Mouse (Mus musculus) midbrain, embryonic 11.5 days (tissue): ENCODE results near the gene Rab35. TPM values are rescaled to one million over a fixed set of nuclear protein-coding genes. Genes with fewer than 3 reads are reported as not detected.

Source experiments
- ATAC-seq: fragments of 200-750 bp; cut with Nextera tagmentation; 2 replicates; pipeline ENCODE4 v1.8.0; 2017; ENCODE audit warnings: moderate TSS enrichment, moderate library complexity; ENCODE audit not compliant: low FRiP score
- DNase-seq: peaks from one replicate; pipeline ENCODE4 v3.0.0; 2015; ENCODE audit warnings: low spot score; ENCODE audit errors: missing footprints
- H3K27ac ChIP-seq: fragments of 300-500 bp; sonication (generic); 2 replicates; pipeline ENCODE4 v1.5.1; 2014; ENCODE audit warnings: low read depth, low read length
- H3K27me3 ChIP-seq: fragments of 300-500 bp; sonication (generic); 2 replicates; pipeline ENCODE4 v1.6.1; 2014; ENCODE audit warnings: mild to moderate bottlenecking, low read length, moderate library complexity, mixed read lengths; ENCODE audit not compliant: control insufficient read depth, insufficient read depth
- H3K36me3 ChIP-seq: fragments of 300-500 bp; sonication (generic); 2 replicates; pipeline ENCODE4 v1.6.1; 2014; ENCODE audit warnings: mild to moderate bottlenecking, low read length, moderate library complexity, mixed read lengths; ENCODE audit not compliant: control insufficient read depth, insufficient read depth
- H3K4me1 ChIP-seq: fragments of 300-500 bp; sonication (generic); 2 replicates; pipeline ENCODE4 v1.6.1; 2014; ENCODE audit warnings: low read length; ENCODE audit not compliant: control insufficient read depth, insufficient read depth
- H3K4me2 ChIP-seq: fragments of 300-500 bp; sonication (generic); 2 replicates; pipeline ENCODE4 v1.6.1; 2014; ENCODE audit warnings: mild to moderate bottlenecking, moderate library complexity
- H3K4me3 ChIP-seq: fragments of 300-500 bp; sonication (generic); 2 replicates; pipeline ENCODE4 v1.5.1; 2014; ENCODE audit warnings: low read depth, low read length
- H3K9ac ChIP-seq: fragments of 300-500 bp; sonication (generic); 2 replicates; pipeline ENCODE4 v1.6.1; 2014; ENCODE audit warnings: low read length
- H3K9me3 ChIP-seq: fragments of 300-500 bp; sonication (generic); 2 replicates; pipeline ENCODE4 v1.6.1; 2016; ENCODE audit warnings: low read length; ENCODE audit not compliant: control insufficient read depth
- WGBS: fragments of 180-500 bp; shearing (Covaris S2); extraction: QIAGEN DNeasy Blood & Tissue Kit; methylation state at CpG from one replicate; pipeline ENCODE4 v1.1.7; 2014; 5-methylcytosine and 5-hydroxymethylcytosine counted together
- polyA plus RNA-seq: library from polyadenylated mRNA; unstranded; fragments of >200 nt; fragmentation: Nextera tagmentation; extraction: Ambion mirVana; gene quantifications from 2 replicates; pipeline ENCODE4 v1.2.1, GENCODE M21; 2014

Gene Rab35
- 19.4 and 19.6 TPM in 2 replicates for polyA plus RNA-seq

- DNase-seq, result peak; percentile 100
- Histone ChIP-seq H3K4me3 (peak within 1 kb of the TSS; percentile 97), H3K9me3 (no peaks in the 10 kb centered on the region), H3K27me3 (no peaks in the 10 kb centered on the region), H3K27ac (peak within 1 kb of the TSS; percentile 74), H3K4me1 (peaks cover 18% of the 10 kb centered on the region), H3K36me3 (no peaks in the 10 kb centered on the region), H3K9ac (peak within 1 kb of the TSS; percentile 89), H3K4me2 (peak within 1 kb of the TSS; percentile 87)
- WGBS, result under 1% methylated on average over 85 of the region's 125 CpGs
- ATAC-seq, result peak; percentile 90
These were observed at the start of gene Rab35 for GRCm38 (mm10) chr5:115631505-115632357. Gene Rab35 (plus strand): TSS chr5:115631908.

GRCm38 (mm10) chr5:115585616-115586015, 46.1 kb upstream of the Rab35 start:
- WGBS, result 90% methylated on average over 12 of the region's 12 CpGs
- H3K27ac ChIP-seq, result no peak overlapping the region

GRCm38 (mm10) chr5:115586166-115586565, 45.5 kb upstream of the Rab35 start:
- ATAC-seq, result no peak
- Histone ChIP-seq H3K27ac (no peak overlapping the region), H3K4me3 (no peak overlapping the region), H3K27me3 (no peaks in the 10 kb centered on the region), H3K4me2 (no peak overlapping the region), H3K4me1 (no peaks in the 10 kb centered on the region), H3K9me3 (peaks cover 5% of the 10 kb centered on the region; the same call in 1 of the 2 replicates), H3K36me3 (peaks cover 47% of the 10 kb centered on the region), H3K9ac (no peak overlapping the region)
- WGBS, result 89% methylated on average over 15 of the region's 15 CpGs
- DNase-seq, result no peak

More at GRCm38 (mm10) chr5:115585616-115586015, 46.1 kb upstream of the Rab35 start:
- no peaks in the 10 kb centered on the region for H3K4me1 ChIP-seq
- no peaks in the 10 kb centered on the region for H3K27me3 ChIP-seq
- no peak overlapping the region for H3K4me3 ChIP-seq
- peaks cover 51% of the 10 kb centered on the region for H3K36me3 ChIP-seq
- DNase-seq, result no peak
- no peak overlapping the region for H3K4me2 ChIP-seq
- no peak for ATAC-seq
- H3K9ac ChIP-seq, result no peak overlapping the region
- H3K9me3 ChIP-seq, result peaks cover 5% of the 10 kb centered on the region; the same call in 1 of the 2 replicates

- no peak overlapping the region for H3K4me2 ChIP-seq
- ATAC-seq (no peak), DNase-seq (no peak)
- no peak overlapping the region for H3K4me3 ChIP-seq
- 98% methylated on average over 2 of the region's 2 CpGs for WGBS
- H3K27me3 ChIP-seq, result no peaks in the 10 kb centered on the region
- H3K9me3 ChIP-seq, result peaks cover 5% of the 10 kb centered on the region; the same call in 1 of the 2 replicates
- H3K36me3 ChIP-seq, result peaks cover 44% of the 10 kb centered on the region
- H3K4me1 ChIP-seq, result no peaks in the 10 kb centered on the region
- H3K9ac ChIP-seq, result no peak overlapping the region
- no peak overlapping the region for H3K27ac ChIP-seq
These were observed 44.9 kb upstream of the Rab35 start for GRCm38 (mm10) chr5:115586780-115587179.

GRCm38 (mm10) chr5:115591028-115591427, 40.7 kb upstream of the Rab35 start:
- Histone ChIP-seq H3K9me3 (no peaks in the 10 kb centered on the region), H3K36me3 (peaks cover 43% of the 10 kb centered on the region), H3K4me3 (no peak overlapping the region), H3K27me3 (no peaks in the 10 kb centered on the region), H3K4me1 (no peaks in the 10 kb centered on the region), H3K27ac (no peak overlapping the region), H3K9ac (no peak overlapping the region), H3K4me2 (no peak overlapping the region)
- DNase-seq (no peak), ATAC-seq (no peak)
- 88% methylated on average over 11 of the region's 11 CpGs for WGBS

- Histone ChIP-seq H3K9me3 (no peaks in the 10 kb centered on the region), H3K9ac (no peak overlapping the region), H3K4me1 (no peaks in the 10 kb centered on the region), H3K27ac (no peak overlapping the region), H3K27me3 (no peaks in the 10 kb centered on the region), H3K4me2 (no peak overlapping the region), H3K4me3 (no peak overlapping the region), H3K36me3 (peaks cover 44% of the 10 kb centered on the region)
- DNase-seq, result no peak
- ATAC-seq, result no peak
- WGBS, result 94% methylated on average over 2 of the region's 2 CpGs
These were observed 40.2 kb upstream of the Rab35 start for GRCm38 (mm10) chr5:115591506-115591905.

- Histone ChIP-seq H3K4me2 (no peak overlapping the region), H3K36me3 (peaks cover 42% of the 10 kb centered on the region), H3K9me3 (no peaks in the 10 kb centered on the region), H3K4me1 (no peaks in the 10 kb centered on the region), H3K4me3 (no peak overlapping the region), H3K27ac (no peak overlapping the region), H3K27me3 (no peaks in the 10 kb centered on the region), H3K9ac (no peak overlapping the region)
- DNase-seq (no peak), ATAC-seq (no peak)
- WGBS, result 96% methylated on average over 6 of the region's 6 CpGs
These were observed 28.1 kb upstream of the Rab35 start for GRCm38 (mm10) chr5:115603561-115603960.

- Histone ChIP-seq H3K9ac (no peak overlapping the region), H3K36me3 (peaks cover 48% of the 10 kb centered on the region)
These were observed 20.1 kb upstream of the Rab35 start for GRCm38 (mm10) chr5:115611566-115611965.

GRCm38 (mm10) chr5:115613332-115613731, 18.4 kb upstream of the Rab35 start:
- Histone ChIP-seq H3K27ac (no peak overlapping the region), H3K4me2 (no peak overlapping the region), H3K27me3 (no peaks in the 10 kb centered on the region), H3K4me1 (no peaks in the 10 kb centered on the region), H3K36me3 (peaks cover 47% of the 10 kb centered on the region), H3K9ac (no peak overlapping the region), H3K4me3 (no peak overlapping the region), H3K9me3 (no peaks in the 10 kb centered on the region)
- DNase-seq, result no peak
- no peak for ATAC-seq
- WGBS, result 92% methylated on average over 9 of the region's 9 CpGs

More at GRCm38 (mm10) chr5:115611566-115611965, 20.1 kb upstream of the Rab35 start:
- ATAC-seq, result no peak
- Histone ChIP-seq H3K4me2 (no peak overlapping the region), H3K9me3 (no peaks in the 10 kb centered on the region), H3K27ac (no peak overlapping the region), H3K4me3 (no peak overlapping the region), H3K27me3 (no peaks in the 10 kb centered on the region), H3K4me1 (no peaks in the 10 kb centered on the region)
- WGBS, result 91% methylated on average over 11 of the region's 11 CpGs
- DNase-seq, result no peak
